Mouse (Mus musculus) forebrain, embryonic 15.5 days (tissue): ENCODE data around the gene Pfkm. TPM values are rescaled to one million over a fixed set of nuclear protein-coding genes. Genes with fewer than 3 reads are reported as not detected.

Experiments used
- ATAC-seq: fragments of 200-750 bp; cut with Nextera tagmentation; replicated peaks from 2 replicates; pipeline ENCODE4 v1.8.0; 2017; ENCODE audit warnings: mild to moderate bottlenecking, moderate TSS enrichment, moderate library complexity
- H3K27ac ChIP-seq: fragments of 300-500 bp; sonication (generic); replicated peaks from 2 replicates; pipeline ENCODE4 v1.5.1; 2015; ENCODE audit warnings: mild to moderate bottlenecking, inconsistent platforms
- H3K27me3 ChIP-seq: fragments of 300-500 bp; sonication (generic); 2 replicates; pipeline ENCODE4 v1.6.1; 2015; ENCODE audit warnings: inconsistent platforms
- H3K36me3 ChIP-seq: fragments of 300-500 bp; sonication (generic); 2 replicates; pipeline ENCODE4 v1.6.1; 2015; ENCODE audit warnings: mild to moderate bottlenecking, inconsistent platforms
- H3K4me1 ChIP-seq: fragments of 300-500 bp; sonication (generic); 2 replicates; pipeline ENCODE4 v1.6.1; 2015; ENCODE audit warnings: inconsistent platforms
- H3K4me2 ChIP-seq: fragments of 300-500 bp; sonication (generic); replicated peaks from 2 replicates; pipeline ENCODE4 v1.6.1; 2015; ENCODE audit warnings: mild to moderate bottlenecking, inconsistent platforms
- H3K4me3 ChIP-seq: fragments of 300-500 bp; sonication (generic); 2 replicates; pipeline ENCODE4 v1.5.1; 2015; ENCODE audit warnings: mild to moderate bottlenecking, inconsistent platforms
- H3K9ac ChIP-seq: fragments of 300-500 bp; sonication (generic); replicated peaks from 2 replicates; pipeline ENCODE4 v1.6.1; 2015; ENCODE audit warnings: mild to moderate bottlenecking, inconsistent platforms
- H3K9me3 ChIP-seq: fragments of 300-500 bp; sonication (generic); 2 replicates; pipeline ENCODE4 v1.6.1; 2016; ENCODE audit warnings: inconsistent platforms
- WGBS: fragments of 180-500 bp; shearing (Covaris S2); methylation state at CpG from one replicate; pipeline ENCODE4 v1.1.7; 2015; ENCODE audit warnings: mixed read lengths; 5-methylcytosine and 5-hydroxymethylcytosine counted together
- polyA plus RNA-seq: library from polyadenylated mRNA; unstranded; fragments of >200 nt; fragmentation: Nextera tagmentation; extraction: Ambion mirVana; gene quantifications from 2 replicates; pipeline ENCODE4 v1.2.1, GENCODE M21; 2015

Gene Pfkm
- 84.2 and 84.4 TPM in 2 replicates for polyA plus RNA-seq

DNA sequence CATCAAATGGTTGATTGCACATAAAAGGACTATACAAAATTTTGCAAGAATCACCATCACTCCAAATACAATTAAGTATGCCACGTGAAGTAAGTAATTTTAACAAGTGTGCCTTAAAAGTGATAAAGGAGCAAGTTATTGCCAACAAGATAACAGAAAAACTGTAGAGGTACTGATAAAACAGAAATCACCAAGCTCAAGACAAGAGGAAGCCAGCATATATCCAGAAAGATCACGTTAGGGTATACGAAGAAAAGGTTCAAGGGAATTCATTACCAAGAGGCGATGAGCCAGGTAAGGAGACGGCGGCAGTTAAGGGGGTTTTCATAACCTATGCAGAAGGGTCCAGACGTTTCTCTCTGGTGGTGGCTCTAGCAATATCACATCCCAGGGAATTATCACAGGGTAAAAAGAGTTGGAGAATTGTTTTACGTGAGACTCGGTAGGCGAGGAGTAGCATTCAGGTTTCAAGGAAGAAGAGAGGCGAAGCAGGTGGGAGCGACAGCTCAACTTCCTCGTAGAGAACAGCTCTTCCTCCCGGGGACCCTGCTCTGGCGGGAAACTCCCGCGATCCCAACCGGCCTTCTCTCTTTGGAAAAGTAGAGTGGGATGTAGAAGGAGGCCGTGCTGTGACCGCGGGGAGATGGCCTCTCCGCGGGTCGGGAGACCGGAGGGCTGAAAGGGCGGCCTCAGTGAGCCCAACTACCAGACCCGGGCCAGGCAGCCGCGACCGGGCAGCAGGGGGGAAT lies at the start of gene Pfkm:
TSS of gene Pfkm (plus strand) at position 218 of the 749 bp plus-strand sequence.
- no peaks in the 10 kb centered on the region; the same call in 1 of the 2 replicates for H3K36me3 ChIP-seq
- under 1% methylated on average over 30 of the region's 30 CpGs for WGBS
- no peak for ATAC-seq
- H3K27ac ChIP-seq = peak within 1 kb of the TSS; percentile 90
- peak within 1 kb of the TSS; percentile 61 for H3K4me2 ChIP-seq
- peaks cover 25% of the 10 kb centered on the region for H3K4me1 ChIP-seq
- H3K27me3 ChIP-seq = no peaks in the 10 kb centered on the region
- peak within 1 kb of the TSS; percentile 79 for H3K4me3 ChIP-seq
- H3K9ac ChIP-seq = peak within 1 kb of the TSS; percentile 85
- H3K9me3 ChIP-seq = no peaks in the 10 kb centered on the region

DNA sequence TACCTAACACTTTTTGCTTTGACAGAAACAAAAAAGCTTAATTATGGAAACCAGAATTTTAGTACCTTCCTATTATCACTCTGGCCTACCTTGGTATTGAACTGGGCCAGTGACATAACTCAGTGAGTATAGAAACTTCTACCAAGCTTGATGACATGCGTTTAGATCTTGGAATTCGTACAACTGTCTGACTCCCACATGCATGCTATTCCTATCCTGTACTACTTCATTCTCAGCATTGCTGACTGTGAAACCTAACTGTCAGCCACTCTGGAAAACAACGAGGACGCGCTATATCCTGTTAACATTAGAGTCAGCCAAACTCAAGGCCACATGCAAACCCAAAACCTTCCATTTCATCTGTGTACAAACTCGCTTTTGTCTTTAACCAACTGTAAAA lies 48.4 kb upstream of the Pfkm start:
- WGBS = 96% methylated on average over 6 of the region's 6 CpGs
- H3K36me3 ChIP-seq = peaks cover 78% of the 10 kb centered on the region
- no peak for ATAC-seq

DNA sequence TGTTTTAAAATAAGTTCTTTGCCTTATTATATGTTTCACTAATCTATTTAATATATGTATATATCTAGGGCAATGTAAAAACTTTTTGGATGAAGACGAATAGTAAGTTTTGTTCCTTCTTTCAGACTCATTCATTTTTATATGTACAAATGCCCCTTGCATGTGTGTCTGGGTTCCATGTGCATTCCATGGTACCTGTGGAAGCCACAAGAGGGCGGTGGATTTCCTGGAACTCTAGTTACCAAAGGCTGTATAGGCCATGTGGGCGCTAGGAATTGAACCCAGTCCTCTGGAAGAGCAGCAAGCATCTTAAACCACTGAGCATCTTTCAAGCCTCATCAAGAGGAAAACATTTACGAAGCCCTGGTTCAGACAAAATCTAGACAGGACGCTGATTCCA lies 48.0 kb upstream of the Pfkm start:
- WGBS = 93% methylated on average over 5 of the region's 5 CpGs
- H3K9ac ChIP-seq = no peak overlapping the region
- no peak overlapping the region for H3K4me3 ChIP-seq
- ATAC-seq = no peak
- H3K9me3 ChIP-seq = 0 out of 2 replicates have a peak, but pooled peaks cover 4% of the 10 kb centered on the region
- no peak overlapping the region for H3K27ac ChIP-seq
- no peaks in the 10 kb centered on the region for H3K27me3 ChIP-seq
- H3K4me1 ChIP-seq = no peaks in the 10 kb centered on the region
- H3K4me2 ChIP-seq = no peak overlapping the region
- H3K36me3 ChIP-seq = peaks cover 76% of the 10 kb centered on the region

More for the DNA sequence above, 48.4 kb upstream of the Pfkm start:
- Histone ChIP-seq H3K4me2 (no peak overlapping the region), H3K27ac (no peak overlapping the region), H3K9ac (no peak overlapping the region), H3K27me3 (no peaks in the 10 kb centered on the region), H3K4me3 (no peak overlapping the region), H3K9me3 (0 out of 2 replicates have a peak, but pooled peaks cover 4% of the 10 kb centered on the region), H3K4me1 (no peaks in the 10 kb centered on the region)

DNA sequence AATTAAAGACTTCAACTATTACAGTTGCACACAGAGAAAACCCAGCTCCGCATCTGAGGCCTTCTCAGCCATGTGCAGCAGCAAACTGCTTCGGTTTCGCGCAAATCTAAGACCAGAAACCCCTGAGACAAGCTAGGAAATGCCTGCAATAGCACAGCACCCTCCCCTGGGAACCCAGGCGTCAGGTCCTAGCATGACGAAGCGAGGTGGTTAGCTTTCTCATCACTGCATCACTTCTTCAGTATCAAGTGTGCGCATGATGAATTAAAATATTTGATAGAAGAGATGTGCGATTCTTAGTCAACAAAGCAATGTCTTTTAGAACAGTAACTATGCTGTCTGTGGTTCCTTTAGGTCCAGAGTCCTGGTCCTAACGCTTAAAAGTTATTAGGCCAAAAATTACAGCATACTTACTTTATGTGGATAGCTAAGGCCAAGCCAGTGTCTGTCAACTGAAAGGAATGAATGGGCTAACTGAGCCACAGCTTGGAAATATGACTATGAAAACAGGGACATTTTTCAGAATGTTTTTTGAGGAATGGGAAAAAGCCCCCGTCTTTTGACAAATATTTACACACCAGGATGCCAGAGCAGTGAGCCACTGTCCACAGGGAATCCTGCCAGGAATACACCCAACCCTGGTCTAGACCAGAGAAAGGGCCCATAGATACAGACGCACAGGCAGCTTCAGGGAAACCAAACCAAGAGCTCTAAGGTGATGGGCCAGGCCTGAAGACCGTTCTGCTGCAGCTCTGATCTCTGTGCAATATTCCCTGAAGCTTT lies 43.3 kb upstream of the Pfkm start:
- Histone ChIP-seq H3K9me3 (0 out of 2 replicates have a peak, but pooled peaks cover 4% of the 10 kb centered on the region), H3K4me1 (no peaks in the 10 kb centered on the region), H3K4me3 (no peak overlapping the region), H3K9ac (no peak overlapping the region), H3K27ac (no peak overlapping the region), H3K27me3 (no peaks in the 10 kb centered on the region), H3K4me2 (no peak overlapping the region), H3K36me3 (peaks cover 59% of the 10 kb centered on the region)
- 93% methylated on average over 13 of the region's 13 CpGs for WGBS
- ATAC-seq = no peak

DNA sequence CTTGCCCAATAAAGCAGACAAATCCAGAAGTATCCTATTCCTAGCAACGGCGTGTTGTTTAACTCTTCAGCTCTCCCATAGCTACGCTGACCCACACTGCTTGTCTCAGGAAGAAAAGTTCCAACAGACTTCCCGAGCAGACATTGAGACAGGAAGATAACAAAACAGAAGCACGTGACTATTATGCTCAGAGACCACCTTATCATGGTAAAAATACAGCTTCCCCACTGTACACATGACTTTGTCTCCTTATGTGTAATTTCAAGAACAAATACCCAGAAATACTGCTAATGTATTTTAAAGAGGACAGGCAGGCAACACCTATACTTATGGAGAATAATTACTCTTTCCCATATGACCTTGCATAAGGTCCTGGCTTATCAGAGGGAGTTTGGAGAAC lies 40.7 kb upstream of the Pfkm start:
- Histone ChIP-seq H3K27ac (no peak overlapping the region), H3K4me2 (no peak overlapping the region), H3K4me1 (no peaks in the 10 kb centered on the region), H3K27me3 (no peaks in the 10 kb centered on the region), H3K9ac (no peak overlapping the region), H3K36me3 (peaks cover 42% of the 10 kb centered on the region), H3K4me3 (no peak overlapping the region), H3K9me3 (no peaks in the 10 kb centered on the region)
- 91% methylated on average over 5 of the region's 5 CpGs for WGBS
- no peak for ATAC-seq

DNA sequence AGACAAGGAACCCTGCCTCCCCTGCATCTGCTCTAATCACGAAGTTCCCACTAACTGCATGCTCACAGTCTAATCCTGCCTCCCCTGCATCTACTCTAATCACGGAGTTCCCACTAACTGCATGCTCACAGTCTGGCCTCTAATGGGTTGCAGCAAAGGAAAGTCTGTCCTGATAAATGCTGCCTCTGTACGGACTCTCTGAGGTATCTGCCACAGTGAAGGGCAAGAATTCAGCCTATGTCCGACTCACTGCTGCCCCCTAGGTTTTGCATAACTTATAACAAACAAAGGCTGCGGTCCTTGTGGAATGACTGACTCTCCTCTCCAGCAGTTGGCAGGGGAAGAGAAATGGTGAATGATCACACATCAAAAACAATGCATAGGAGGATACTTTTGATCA lies 37.1 kb upstream of the Pfkm start:
- H3K9ac ChIP-seq = no peak overlapping the region
- no peak overlapping the region for H3K4me3 ChIP-seq
- no peaks in the 10 kb centered on the region for H3K9me3 ChIP-seq
- no peak overlapping the region for H3K27ac ChIP-seq
- peaks cover 50% of the 10 kb centered on the region for H3K36me3 ChIP-seq
- no peaks in the 10 kb centered on the region for H3K4me1 ChIP-seq
- H3K27me3 ChIP-seq = no peaks in the 10 kb centered on the region
- 27% methylated on average over 5 of the region's 5 CpGs for WGBS
- ATAC-seq = no peak
- no peak overlapping the region for H3K4me2 ChIP-seq

DNA sequence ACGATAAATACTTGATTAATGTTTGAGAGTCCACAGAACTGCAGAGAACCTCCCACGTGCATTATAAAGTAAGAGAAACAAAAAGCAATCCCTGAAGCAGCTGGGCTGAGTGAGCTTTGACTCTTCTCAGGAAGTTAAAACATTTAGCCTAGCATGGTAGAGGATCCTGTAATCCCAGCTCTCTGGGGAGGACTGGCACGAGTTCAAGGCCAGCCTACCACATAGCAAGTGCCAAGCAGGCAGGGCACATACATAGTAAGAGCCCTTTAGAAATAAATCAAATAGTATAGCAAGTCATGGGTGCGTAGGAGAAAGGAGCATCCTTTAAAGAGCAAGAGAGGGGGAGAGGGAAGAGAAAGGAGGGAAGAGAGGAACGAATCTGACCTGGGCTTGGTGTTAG lies 26.5 kb upstream of the Pfkm start:
- Histone ChIP-seq H3K36me3 (peaks cover 56% of the 10 kb centered on the region), H3K27ac (no peak overlapping the region), H3K9ac (no peak overlapping the region), H3K4me2 (no peak overlapping the region), H3K4me1 (no peaks in the 10 kb centered on the region), H3K27me3 (no peaks in the 10 kb centered on the region), H3K4me3 (no peak overlapping the region), H3K9me3 (no peaks in the 10 kb centered on the region)
- no peak for ATAC-seq
- 92% methylated on average over 5 of the region's 5 CpGs for WGBS

DNA sequence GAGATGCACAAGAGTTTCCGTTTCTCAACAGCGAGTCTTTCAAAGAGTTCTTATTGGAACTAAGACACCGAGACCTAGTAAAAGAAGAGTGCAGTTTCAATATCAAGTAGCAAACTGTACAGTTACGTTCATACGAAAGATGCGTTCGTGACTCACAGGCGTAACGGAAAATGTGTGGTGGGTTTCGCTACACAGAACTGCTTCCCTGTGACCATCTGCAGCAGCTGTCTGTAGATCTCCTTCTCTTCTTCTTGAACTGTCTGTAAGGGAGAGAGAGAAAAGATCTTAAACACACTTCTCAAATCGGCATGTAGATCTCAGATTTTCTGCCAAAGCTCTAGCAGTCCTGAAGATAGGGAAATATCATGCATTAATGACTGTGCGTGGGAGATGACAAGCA lies 25.8 kb upstream of the Pfkm start:
- H3K36me3 ChIP-seq = peaks cover 57% of the 10 kb centered on the region
- H3K9ac ChIP-seq = no peak overlapping the region
- H3K27me3 ChIP-seq = no peaks in the 10 kb centered on the region
- H3K4me3 ChIP-seq = no peak overlapping the region
- H3K9me3 ChIP-seq = no peaks in the 10 kb centered on the region
- ATAC-seq = no peak
- H3K27ac ChIP-seq = no peak overlapping the region
- WGBS = 97% methylated on average over 12 of the region's 12 CpGs
- no peak overlapping the region for H3K4me2 ChIP-seq
- no peaks in the 10 kb centered on the region for H3K4me1 ChIP-seq

DNA sequence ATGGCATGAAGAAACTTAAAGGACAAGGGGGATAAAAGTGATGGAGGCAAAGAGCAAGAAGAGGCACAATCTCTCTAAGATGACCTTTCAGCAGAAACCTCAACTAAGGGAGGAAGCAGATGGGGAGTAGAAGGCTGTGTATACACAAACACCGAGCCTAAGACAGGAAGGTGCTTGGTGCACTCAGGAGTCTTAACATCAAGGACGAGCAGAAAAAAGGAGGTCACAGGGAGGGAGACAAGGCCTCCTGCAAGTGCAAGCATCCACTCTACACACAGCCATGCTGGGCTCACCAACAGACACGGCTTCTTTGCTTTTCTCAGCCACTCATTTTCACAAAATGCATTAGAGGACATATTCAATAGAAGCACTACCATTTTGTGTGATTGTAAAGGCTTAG lies 24.9 kb upstream of the Pfkm start:
- H3K27ac ChIP-seq = no peak overlapping the region
- H3K9me3 ChIP-seq = no peaks in the 10 kb centered on the region
- 72% methylated on average over 3 of the region's 3 CpGs for WGBS
- H3K36me3 ChIP-seq = peaks cover 52% of the 10 kb centered on the region
- H3K4me3 ChIP-seq = no peak overlapping the region
- no peak for ATAC-seq
- no peaks in the 10 kb centered on the region for H3K4me1 ChIP-seq
- H3K27me3 ChIP-seq = no peaks in the 10 kb centered on the region
- H3K9ac ChIP-seq = no peak overlapping the region
- H3K4me2 ChIP-seq = no peak overlapping the region

DNA sequence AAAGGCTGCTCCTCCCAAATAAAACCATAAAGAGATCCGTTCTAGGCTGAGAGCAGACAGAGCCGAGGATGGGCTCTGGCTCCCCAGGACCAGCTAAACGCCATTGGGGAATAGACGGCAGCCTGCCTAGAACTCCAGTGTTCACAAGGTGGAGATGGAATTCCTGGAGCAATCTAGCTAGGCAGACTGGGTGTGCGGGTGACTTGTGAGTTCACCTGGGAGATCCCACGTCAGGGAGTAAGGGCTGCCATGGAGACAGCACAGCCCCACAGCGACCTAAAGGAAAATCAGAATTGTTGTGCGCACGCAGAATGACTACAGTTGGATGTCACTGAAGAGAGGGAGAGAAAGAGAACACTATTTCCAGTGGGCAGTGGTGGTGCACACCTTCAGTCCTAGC lies 23.9 kb upstream of the Pfkm start:
- Histone ChIP-seq H3K9ac (no peak overlapping the region), H3K9me3 (no peaks in the 10 kb centered on the region), H3K36me3 (peaks cover 49% of the 10 kb centered on the region), H3K27me3 (no peaks in the 10 kb centered on the region), H3K4me2 (no peak overlapping the region), H3K4me3 (no peak overlapping the region), H3K27ac (no peak overlapping the region), H3K4me1 (no peaks in the 10 kb centered on the region)
- no peak for ATAC-seq
- 92% methylated on average over 9 of the region's 9 CpGs for WGBS

DNA sequence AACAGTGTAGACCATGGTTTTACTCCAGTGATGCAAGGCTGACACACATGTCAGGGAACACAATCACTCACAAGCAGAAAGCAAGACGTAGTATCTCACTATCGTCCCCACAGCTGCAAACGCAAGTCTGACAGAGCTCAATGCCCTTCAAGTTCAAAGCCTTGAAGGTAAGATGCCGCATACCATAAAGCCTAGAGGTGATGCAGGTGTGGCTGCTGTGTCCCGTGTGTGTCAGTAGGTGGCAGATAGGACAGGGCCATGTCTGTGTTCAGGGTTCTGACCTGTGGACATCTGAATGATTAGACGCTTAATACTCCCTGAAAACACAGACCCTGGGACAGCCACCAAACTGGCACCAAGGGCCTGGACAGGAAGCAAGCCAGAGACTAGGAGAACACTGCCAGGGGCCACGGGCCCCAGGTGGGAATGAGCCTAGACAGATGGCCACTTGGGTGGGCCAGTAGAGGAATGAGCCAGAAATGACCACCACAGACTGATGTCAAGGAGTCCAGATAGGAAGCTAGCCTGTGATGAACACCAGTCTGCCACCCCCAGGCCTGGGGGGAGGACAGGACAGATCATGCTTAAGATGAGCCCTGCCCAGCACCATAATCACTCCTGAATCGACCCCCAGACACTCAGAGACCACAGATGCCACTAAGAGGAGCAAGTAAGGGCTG lies 22.7 kb upstream of the Pfkm start:
- Histone ChIP-seq H3K4me3 (no peak overlapping the region), H3K4me2 (no peak overlapping the region), H3K36me3 (peaks cover 51% of the 10 kb centered on the region), H3K27me3 (no peaks in the 10 kb centered on the region), H3K4me1 (no peaks in the 10 kb centered on the region), H3K9ac (no peak overlapping the region), H3K27ac (no peak overlapping the region), H3K9me3 (no peaks in the 10 kb centered on the region)
- 93% methylated on average over 8 of the region's 8 CpGs for WGBS
- ATAC-seq = no peak

DNA sequence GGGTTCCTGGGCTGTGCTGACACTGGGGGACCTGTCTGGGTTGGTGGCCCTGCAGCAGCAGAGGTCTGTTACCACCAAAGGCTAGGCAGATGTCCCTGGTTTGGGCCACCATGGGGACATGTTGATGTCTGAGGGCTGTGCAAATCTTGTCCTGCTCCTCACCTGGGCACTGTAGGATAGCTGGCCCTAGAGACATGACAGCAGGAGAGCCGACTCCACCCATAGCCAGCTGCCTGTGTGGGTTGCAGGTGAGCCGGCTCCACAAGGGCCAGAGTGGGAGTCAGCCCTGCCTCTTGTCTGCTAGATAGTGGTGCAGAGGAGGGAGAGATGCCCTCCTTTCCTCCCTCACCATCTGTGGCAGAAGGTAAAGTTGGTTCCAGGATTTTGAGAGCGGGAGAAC lies 22.0 kb upstream of the Pfkm start:
- Histone ChIP-seq H3K4me3 (no peak overlapping the region), H3K27me3 (no peaks in the 10 kb centered on the region), H3K27ac (no peak overlapping the region), H3K4me1 (no peaks in the 10 kb centered on the region), H3K9me3 (no peaks in the 10 kb centered on the region), H3K4me2 (no peak overlapping the region), H3K9ac (no peak overlapping the region), H3K36me3 (peaks cover 49% of the 10 kb centered on the region)
- 88% methylated on average over 3 of the region's 3 CpGs for WGBS
- no peak for ATAC-seq
